Mouse (Mus musculus): ENCODE results near the gene Spen. TPM values are rescaled to one million over a fixed set of nuclear protein-coding genes. Genes with fewer than 3 reads are reported as not detected.
A peak's percentile ranks its signal among the peaks of the same experiment; 100 is the strongest.

The Spen gene
- polyA plus RNA-seq, 1 experiment from 2014 or later, result 13.8 TPM

DNA sequence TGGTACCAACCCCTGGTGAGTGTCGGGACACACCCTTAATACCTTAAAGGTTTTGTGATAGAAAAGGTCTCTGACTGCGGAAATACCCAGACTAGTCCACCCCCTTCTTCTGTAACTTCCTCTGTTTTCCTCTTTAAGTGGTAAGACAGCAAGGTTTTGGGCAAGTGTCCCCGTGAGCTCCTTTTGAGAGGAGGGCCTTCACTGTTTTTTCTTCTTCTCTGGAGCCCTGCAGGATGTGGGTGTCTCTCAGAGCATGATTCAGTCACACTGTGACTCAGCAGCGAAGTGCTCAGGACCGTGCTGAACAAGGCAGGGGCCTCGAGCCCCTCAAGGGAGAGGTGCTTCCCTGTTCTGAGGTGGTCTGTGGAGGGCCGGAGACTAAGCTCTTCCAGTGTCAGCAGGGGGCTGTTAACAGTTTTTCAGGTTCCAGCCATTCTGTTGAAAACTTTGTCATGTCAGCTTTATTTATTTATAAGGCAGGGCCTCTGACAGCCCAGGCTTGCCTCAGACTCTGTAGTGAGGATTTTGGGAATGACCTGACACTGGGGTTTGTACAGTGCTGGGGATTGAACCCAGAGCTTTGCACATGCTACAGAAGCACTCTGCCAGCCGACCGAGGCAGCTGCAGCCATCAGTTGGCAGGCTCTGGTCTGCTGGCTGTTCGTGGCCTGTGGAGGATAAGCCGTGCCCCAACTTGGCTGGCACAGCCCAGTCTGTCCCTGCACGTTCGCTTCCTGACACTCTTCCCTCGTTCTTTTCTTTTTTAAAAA lies 83.6 kb downstream of the Spen start:
- peaks cover 38% of the 10 kb centered on the region for H3K4me1 ChIP-seq (replicated peaks)
- ATAC-seq (ENCODE audit: low read depth), result no peak
- no peak overlapping the region for H3K27ac ChIP-seq (replicated peaks)
- H3K9ac ChIP-seq, result no peak overlapping the region
- no peaks in the 10 kb centered on the region for H3K9me3 ChIP-seq
- peaks cover 47% of the 10 kb centered on the region for H3K36me3 ChIP-seq
- H3K4me3 ChIP-seq, result no peak overlapping the region
- H3K4me2 ChIP-seq, result no peak overlapping the region
- 79% methylated on average over 14 of the region's 14 CpGs for WGBS
- H3K27me3 ChIP-seq, result no peaks in the 10 kb centered on the region

DNA sequence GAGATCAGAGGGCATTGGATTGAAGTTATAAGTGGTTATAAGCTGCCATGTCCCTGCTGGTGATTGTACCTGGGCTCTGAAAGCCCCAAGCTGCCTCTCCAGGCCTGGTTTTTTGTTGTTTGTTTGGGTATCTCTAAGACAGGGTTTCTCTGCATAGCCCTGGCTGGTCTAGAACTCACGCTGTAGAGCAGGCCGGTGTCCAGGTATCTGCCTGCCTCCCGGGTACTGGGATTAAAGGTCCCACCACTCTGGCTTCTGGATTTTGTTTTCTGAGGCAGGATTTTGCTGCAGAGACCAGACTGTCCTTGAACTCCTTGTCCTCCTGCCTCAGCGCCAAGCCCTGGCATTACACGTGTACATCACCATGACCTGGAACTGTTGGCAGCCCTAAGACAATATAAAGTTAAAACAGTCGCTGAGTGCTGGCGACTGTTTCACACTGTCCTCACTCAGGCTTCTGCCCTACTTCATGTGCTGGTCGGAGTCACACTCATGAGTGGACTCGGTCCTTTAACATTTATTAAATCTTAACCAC lies 86.4 kb downstream of the Spen start:
- Histone ChIP-seq H3K4me2 (no peak overlapping the region), H3K36me3 (peaks cover 71% of the 10 kb centered on the region), H3K9me3 (no peaks in the 10 kb centered on the region), H3K4me1 (replicated peaks) (peaks cover 24% of the 10 kb centered on the region), H3K27me3 (no peaks in the 10 kb centered on the region), H3K9ac (no peak overlapping the region), H3K4me3 (no peak overlapping the region), H3K27ac (replicated peaks) (no peak overlapping the region)
- no peak for ATAC-seq (ENCODE audit: low read depth)
- 92% methylated on average over 9 of the region's 9 CpGs for WGBS

DNA sequence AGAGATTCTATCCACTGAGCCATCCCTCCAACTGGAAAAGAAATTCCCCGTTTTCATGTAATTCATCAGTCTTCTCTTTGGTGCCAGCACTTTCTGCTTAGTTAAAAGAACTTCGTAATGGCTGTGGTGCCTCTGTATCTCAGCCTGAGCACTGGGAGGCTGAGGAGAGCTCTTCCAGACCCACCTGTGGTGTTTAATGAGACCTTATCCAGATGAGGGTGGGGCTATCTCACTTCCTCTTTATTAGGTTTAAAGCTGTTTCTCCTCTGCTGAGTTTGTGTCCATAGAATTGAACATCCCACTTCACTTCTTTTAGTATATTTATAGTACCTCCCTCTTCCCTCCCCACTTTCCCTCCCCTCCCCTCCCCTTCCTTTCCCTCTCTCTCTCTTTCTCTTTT lies 87.1 kb downstream of the Spen start:
- Histone ChIP-seq H3K9ac (no peak overlapping the region), H3K36me3 (peaks cover 73% of the 10 kb centered on the region), H3K27ac (replicated peaks) (no peak overlapping the region), H3K4me3 (no peak overlapping the region), H3K9me3 (no peaks in the 10 kb centered on the region), H3K27me3 (no peaks in the 10 kb centered on the region), H3K4me1 (replicated peaks) (peaks cover 27% of the 10 kb centered on the region), H3K4me2 (no peak overlapping the region)
- no peak for ATAC-seq (ENCODE audit: low read depth)
- 85% methylated on average over 2 of the region's 2 CpGs for WGBS

DNA sequence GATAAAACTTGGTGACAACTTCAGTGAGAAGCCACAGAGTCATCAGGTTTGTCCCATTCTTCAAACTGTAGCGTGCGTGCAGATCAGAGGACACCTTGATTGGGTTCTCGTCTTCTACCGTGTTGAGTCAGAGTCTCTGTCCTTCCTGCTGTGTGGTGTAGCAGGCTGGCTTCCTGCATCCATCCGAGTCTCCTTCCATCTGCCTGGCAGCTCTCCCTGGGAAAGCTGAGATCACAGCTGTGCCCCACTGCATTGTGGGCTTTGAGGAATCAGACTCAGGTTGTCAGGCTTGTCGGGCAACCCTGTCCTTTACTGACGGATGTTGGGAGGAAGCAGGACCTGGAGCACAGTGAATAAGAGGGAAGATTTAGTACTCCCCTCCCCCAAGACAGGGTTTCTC lies 92.2 kb downstream of the Spen start:
- peaks cover 24% of the 10 kb centered on the region for H3K4me1 ChIP-seq (replicated peaks)
- H3K27me3 ChIP-seq, result no peaks in the 10 kb centered on the region; the same call in 1 of the 2 replicates
- H3K9me3 ChIP-seq, result no peaks in the 10 kb centered on the region
- no peak overlapping the region for H3K4me2 ChIP-seq
- peaks cover 43% of the 10 kb centered on the region for H3K36me3 ChIP-seq
- whole genome bisulfite sequencing, result 72% methylated on average over 7 of the region's 7 CpGs
- peak overlapping the region; percentile 97; the same call in 1 of the 2 replicates for H3K4me3 ChIP-seq
- no peak for ATAC-seq (ENCODE audit: low read depth)
- no peak overlapping the region for H3K27ac ChIP-seq (replicated peaks)
- peak overlapping the region; percentile 97; the same call in 1 of the 2 replicates for H3K9ac ChIP-seq

DNA sequence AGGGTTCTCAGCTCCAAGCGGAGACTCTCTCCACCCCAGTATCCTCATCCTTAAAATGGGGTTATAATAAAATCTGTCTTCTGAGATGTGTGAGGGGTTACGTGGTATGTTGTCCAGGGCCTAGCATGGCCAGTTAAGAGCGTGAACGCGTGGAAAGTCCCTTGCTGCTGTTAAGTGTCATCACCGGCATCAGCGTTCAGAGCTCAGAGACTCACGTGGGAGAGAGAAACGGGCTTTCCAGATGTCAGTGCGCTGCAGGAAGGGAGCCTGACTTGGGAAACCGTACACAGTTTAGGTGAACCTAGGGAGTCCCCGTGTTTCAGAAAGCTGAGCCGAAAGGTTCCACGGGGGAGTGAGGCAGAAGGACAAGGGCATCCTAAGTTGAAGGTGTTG lies 93.1 kb downstream of the Spen start:
- peak overlapping the region; percentile 89; the same call in 1 of the 2 replicates for H3K27ac ChIP-seq (replicated peaks)
- 16% methylated on average over 14 of the region's 14 CpGs for WGBS
- H3K9me3 ChIP-seq, result no peaks in the 10 kb centered on the region
- H3K4me1 ChIP-seq (replicated peaks), result peaks cover 24% of the 10 kb centered on the region
- H3K4me2 ChIP-seq, result peak overlapping the region; percentile 78
- no peaks in the 10 kb centered on the region; the same call in 1 of the 2 replicates for H3K27me3 ChIP-seq
- ATAC-seq (ENCODE audit: low read depth), result no peak
- H3K4me3 ChIP-seq, result peak overlapping the region; percentile 97
- H3K9ac ChIP-seq, result peak overlapping the region; percentile 97
- H3K36me3 ChIP-seq, result peaks cover 36% of the 10 kb centered on the region

DNA sequence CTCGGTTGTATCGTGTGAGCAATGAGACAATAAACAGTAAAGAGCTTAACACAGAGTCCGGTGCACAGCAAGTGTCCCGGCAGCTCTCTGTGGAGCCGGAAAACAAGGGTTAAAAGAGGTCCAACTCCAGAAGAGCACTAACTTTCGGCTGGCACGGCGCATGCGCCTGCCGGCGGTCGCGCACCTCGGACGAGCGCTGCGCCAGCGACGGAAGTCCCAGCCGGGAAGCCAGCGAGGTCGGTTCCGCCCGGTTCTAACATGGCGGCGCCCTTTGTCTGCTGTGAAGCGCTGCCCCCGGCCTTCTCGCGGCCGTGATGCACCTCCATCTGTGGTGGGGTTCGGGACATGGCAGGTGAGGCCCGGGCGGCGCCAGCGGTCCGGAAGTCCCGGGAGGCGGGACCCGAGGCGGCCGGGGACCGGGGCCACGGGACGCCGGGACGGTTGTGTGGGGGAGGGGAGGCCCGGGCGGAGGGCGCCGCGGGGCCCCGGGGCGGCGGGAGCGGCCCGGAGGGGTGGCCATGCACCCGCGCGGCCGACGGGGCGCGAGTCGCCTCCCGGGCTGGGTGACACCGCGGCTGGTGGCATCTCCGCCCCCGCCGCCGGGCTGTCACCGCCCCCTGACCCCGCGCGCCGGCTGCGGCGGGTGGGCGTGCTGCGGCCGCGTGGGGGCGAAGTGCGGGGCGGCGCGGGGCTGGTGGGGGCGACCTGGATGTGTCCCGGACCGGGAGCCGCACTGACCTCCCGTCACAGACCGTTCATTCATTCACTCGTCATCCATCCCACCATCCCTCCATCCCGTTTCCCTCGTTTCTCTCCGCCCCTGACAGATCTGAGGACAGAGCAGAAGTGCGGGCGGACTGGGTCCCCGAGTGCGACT lies 93.7 kb downstream of the Spen start, which contains the start of gene Zbtb17:
Gene Zbtb17, plus strand, starts transcription at position 204 of the 877 bp plus-strand sequence.
- H3K36me3 ChIP-seq, result peaks cover 30% of the 10 kb centered on the region
- H3K9ac ChIP-seq, result peak within 1 kb of the TSS; percentile 97
- peaks cover 24% of the 10 kb centered on the region for H3K4me1 ChIP-seq (replicated peaks)
- H3K9me3 ChIP-seq, result no peaks in the 10 kb centered on the region
- under 1% methylated on average over 68 of the region's 102 CpGs for WGBS
- H3K27ac ChIP-seq (replicated peaks), result peak within 1 kb of the TSS; percentile 89
- peak within 1 kb of the TSS; percentile 78 for H3K4me2 ChIP-seq
- peak; percentile 94 for ATAC-seq (ENCODE audit: low read depth)
- H3K27me3 ChIP-seq, result no peaks in the 10 kb centered on the region; the same call in 1 of the 2 replicates
- H3K4me3 ChIP-seq, result peak within 1 kb of the TSS; percentile 97

DNA sequence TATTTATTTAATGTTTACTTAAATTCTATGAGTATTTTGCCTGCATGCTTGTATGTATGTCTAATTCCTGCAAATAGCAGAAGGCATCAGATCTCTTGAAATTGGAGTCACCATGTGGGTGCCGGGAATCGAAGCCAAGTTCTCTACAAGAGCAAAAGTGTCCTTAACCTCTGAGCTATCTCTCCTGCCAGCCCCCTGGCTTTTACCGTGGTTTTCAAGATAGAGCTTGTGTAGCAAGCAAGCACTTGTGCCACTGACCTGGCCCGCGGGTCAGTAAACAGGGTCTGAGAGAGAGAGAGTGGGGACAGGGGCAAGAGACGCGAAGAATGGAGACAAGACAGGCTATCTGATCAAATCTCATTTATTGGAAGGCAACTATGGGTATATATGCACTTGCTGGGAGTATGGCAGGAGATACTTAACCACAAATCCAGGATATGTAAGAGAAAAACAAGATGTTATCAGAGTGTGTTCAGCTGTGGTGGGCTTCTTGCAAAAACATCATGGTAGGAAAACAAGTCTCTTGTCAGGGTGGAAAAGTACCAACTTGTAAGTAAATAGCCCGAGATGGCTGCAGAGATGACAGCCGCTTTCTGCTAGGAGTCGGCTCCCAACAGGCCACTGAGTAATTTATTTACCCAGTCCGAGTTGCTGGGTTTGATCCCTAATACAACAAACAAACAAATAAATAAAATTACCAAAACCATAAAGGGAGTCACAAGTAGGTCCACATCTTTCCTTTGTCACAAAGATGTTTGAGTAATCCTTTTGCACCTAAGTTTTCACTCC lies 94.6 kb downstream of the Spen start:
- Histone ChIP-seq H3K9me3 (no peaks in the 10 kb centered on the region), H3K4me3 (peak overlapping the region; percentile 97), H3K4me1 (replicated peaks) (peaks cover 24% of the 10 kb centered on the region), H3K27me3 (no peaks in the 10 kb centered on the region; the same call in 1 of the 2 replicates), H3K9ac (peak overlapping the region; percentile 97), H3K36me3 (peaks cover 21% of the 10 kb centered on the region), H3K27ac (replicated peaks) (no peak overlapping the region), H3K4me2 (peak overlapping the region; percentile 78)
- WGBS, result 51% methylated on average over 11 of the region's 11 CpGs
- 0 out of 2 replicates have a peak, but pooled peaks have one; percentile 2 for ATAC-seq (ENCODE audit: low read depth)

DNA sequence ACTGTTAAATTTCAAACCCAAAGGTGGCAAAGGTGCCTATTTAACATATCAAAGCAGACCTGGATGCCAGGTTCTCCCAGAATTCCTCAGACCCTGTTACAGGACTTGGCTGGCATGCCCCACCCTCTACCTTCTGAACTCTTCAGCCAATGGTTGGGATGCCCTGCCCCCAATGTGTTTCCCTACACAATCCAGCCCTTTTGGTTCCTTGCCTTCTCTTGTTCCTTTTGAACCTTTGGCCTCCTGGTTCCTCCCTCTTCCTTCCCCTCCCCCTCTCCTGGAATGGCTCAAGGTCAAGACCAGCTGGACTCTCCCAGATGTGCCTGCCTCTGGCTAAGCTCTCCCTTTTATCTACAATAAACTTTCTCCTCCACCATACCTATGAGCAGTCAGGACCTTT lies 97.5 kb downstream of the Spen start:
- Histone ChIP-seq H3K36me3 (no peaks in the 10 kb centered on the region), H3K27ac (replicated peaks) (no peak overlapping the region), H3K9ac (no peak overlapping the region), H3K4me1 (replicated peaks) (peaks cover 17% of the 10 kb centered on the region), H3K9me3 (no peaks in the 10 kb centered on the region), H3K4me2 (no peak overlapping the region), H3K27me3 (no peaks in the 10 kb centered on the region; the same call in 1 of the 2 replicates), H3K4me3 (no peak overlapping the region)
- ATAC-seq (ENCODE audit: low read depth), result no peak

DNA sequence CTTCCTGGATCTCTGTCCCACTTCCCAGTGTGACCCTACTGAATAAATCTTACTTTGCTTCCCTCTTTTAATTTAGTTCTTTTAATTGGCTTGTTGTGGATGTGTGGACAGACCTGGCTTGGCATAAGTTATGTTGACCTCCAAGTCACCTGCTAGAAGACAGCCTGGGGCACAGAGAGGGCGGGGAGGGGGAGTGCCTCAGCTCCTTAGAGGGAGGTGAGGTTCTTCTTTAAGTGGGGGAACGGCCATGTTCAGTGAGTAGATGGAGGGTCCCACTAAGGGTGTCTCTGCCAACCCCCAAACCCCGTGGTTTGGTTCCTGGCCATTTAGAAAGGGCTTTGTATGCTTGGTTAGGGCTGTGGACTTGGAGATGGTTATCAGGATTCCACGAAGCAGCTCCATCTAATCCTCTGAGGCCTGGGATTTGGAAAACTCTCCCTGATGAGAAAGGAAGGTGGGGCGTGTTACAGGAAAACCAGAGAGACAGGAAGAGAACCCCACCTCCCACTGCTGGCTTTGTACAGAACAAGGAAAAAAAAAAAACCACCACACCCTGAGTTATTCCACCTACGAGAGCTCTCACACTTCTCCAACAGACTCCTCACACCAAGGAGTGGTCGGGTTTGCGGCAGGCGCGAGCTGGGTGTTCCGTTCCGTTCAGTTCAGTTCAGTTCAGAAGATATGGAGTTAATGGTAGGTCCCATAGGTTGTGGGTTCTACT lies 99.2 kb downstream of the Spen start:
- Histone ChIP-seq H3K9me3 (no peaks in the 10 kb centered on the region), H3K27me3 (no peaks in the 10 kb centered on the region; the same call in 1 of the 2 replicates), H3K4me2 (no peak overlapping the region), H3K4me3 (no peak overlapping the region), H3K4me1 (replicated peaks) (peaks cover 7% of the 10 kb centered on the region), H3K9ac (no peak overlapping the region), H3K27ac (replicated peaks) (no peak overlapping the region), H3K36me3 (no peaks in the 10 kb centered on the region)
- WGBS, result 83% methylated on average over 12 of the region's 12 CpGs
- ATAC-seq (ENCODE audit: low read depth), result no peak

DNA sequence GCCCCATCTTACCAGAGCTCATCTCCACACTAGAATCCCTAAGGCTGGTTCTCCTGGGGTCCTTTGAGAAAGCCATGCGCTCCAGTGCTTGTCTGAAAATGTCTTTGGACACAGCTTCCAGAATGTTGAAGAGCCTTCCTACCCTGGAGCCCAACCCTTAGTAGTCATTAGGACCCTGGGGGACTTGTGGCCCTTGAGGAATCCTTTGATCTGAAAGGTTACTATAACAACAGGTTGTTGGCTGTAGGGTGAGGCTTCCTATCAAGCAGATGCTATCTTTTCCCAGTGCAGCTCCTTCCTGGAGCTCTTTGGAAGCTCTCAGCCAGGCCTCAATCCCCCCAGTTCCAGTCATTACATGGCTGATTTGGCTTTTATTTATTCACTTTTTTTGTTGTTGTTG lies 102.4 kb downstream of the Spen start, which contains the start of gene Srarp:
Gene Srarp, minus strand, starts transcription at position 132 of the 400 bp plus-strand sequence.
- Histone ChIP-seq H3K36me3 (no peaks in the 10 kb centered on the region), H3K4me3 (no peak within 1 kb of the TSS), H3K9me3 (no peaks in the 10 kb centered on the region), H3K4me1 (replicated peaks) (no peaks in the 10 kb centered on the region), H3K27ac (replicated peaks) (no peak within 1 kb of the TSS), H3K27me3 (no peaks in the 10 kb centered on the region), H3K9ac (no peak within 1 kb of the TSS), H3K4me2 (no peak within 1 kb of the TSS)
- no peak for ATAC-seq (ENCODE audit: low read depth)
- WGBS, result 81% methylated on average over 1 of the region's 1 CpGs

DNA sequence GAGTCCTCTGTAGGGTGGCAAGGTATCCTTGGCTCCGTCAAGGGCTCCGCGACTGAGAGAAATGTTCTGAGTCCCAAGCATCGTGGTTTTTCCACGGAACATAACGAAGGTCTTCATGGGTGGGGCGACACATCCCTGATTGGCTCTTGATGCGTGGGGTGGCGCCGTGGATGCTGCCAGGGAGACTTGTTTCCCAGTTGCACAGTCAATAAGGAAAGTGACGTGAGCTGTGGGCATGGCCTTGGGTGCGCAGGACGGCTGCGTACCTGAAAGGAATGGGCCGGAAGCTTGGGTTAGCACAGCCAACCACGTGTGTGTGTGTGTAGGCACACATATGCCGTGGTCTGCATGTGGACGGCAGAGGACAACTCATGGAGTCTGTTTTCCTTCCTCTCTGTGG lies 105.2 kb downstream of the Spen start:
- 86% methylated on average over 18 of the region's 18 CpGs for WGBS
- H3K9me3 ChIP-seq, result no peaks in the 10 kb centered on the region
- H3K4me2 ChIP-seq, result no peak overlapping the region
- ATAC-seq (ENCODE audit: low read depth), result no peak
- H3K27ac ChIP-seq (replicated peaks), result no peak overlapping the region
- no peaks in the 10 kb centered on the region for H3K4me1 ChIP-seq (replicated peaks)
- no peak overlapping the region for H3K4me3 ChIP-seq
- no peak overlapping the region for H3K9ac ChIP-seq
- H3K36me3 ChIP-seq, result no peaks in the 10 kb centered on the region
- no peaks in the 10 kb centered on the region for H3K27me3 ChIP-seq

Measured in neural tube, embryonic 13.5 days (tissue).